Mouse (Mus musculus) thymus, adult 2 months (tissue): ENCODE results near the gene Dpp6. TPM values are rescaled to one million over a fixed set of nuclear protein-coding genes. Genes with fewer than 3 reads are reported as not detected.

Experiments
- DNase-seq: peaks from one replicate; pipeline ENCODE4 v3.0.0; 2021
- H3K27ac ChIP-seq: fragments of 200-500 bp; 2 replicates; pipeline ENCODE4 v1.5.1; 2012; ENCODE audit warnings: low read length, control low read depth; ENCODE audit not compliant: control insufficient read depth, insufficient read depth
- H3K27me3 ChIP-seq: fragments of 200-500 bp; 2 replicates; pipeline ENCODE4 v1.6.1; 2012; ENCODE audit warnings: mild to moderate bottlenecking, low read length, moderate library complexity, mixed read lengths; ENCODE audit not compliant: control insufficient read depth, insufficient read depth
- H3K36me3 ChIP-seq: fragments of 200-500 bp; 2 replicates; pipeline ENCODE4 v1.6.1; 2012; ENCODE audit warnings: mild to moderate bottlenecking, low read length, moderate library complexity; ENCODE audit not compliant: control insufficient read depth, insufficient read depth
- H3K4me1 ChIP-seq: fragments of 200-500 bp; replicated peaks from 2 replicates; pipeline ENCODE4 v1.6.1; 2012; ENCODE audit warnings: low read length; ENCODE audit not compliant: control insufficient read depth, insufficient read depth
- H3K4me3 ChIP-seq: fragments of 200-500 bp; 2 replicates; pipeline ENCODE4 v1.5.1; 2012; ENCODE audit warnings: mild to moderate bottlenecking, low read length, control low read depth, moderate library complexity; ENCODE audit not compliant: control insufficient read depth, insufficient read depth
- CTCF ChIP-seq: fragments of 200-500 bp; IDR thresholded peaks from 2 replicates; pipeline ENCODE4 v1.5.1; 2012; ENCODE audit warnings: mild to moderate bottlenecking, control low read depth, low read length, moderate library complexity, borderline replicate concordance; ENCODE audit not compliant: control insufficient read depth, poor library complexity, insufficient read depth; ENCODE audit errors: extremely low read depth
- POLR2A ChIP-seq: fragments of 200-500 bp; IDR thresholded peaks from 2 replicates; pipeline ENCODE4 v1.6.1; 2012; ENCODE audit warnings: mild to moderate bottlenecking, low read length, control low read depth, moderate library complexity; ENCODE audit not compliant: control insufficient read depth, poor library complexity, insufficient read depth; ENCODE audit errors: extremely low read depth
- WGBS: fragments of 180-500 bp; shearing (Covaris S2); methylation state at CpG from one replicate; pipeline ENCODE4 v1.1.7; 2018; 5-methylcytosine and 5-hydroxymethylcytosine counted together
- polyA plus RNA-seq: library from polyadenylated mRNA; depleted of rRNA; stranded (reverse); fragments of >200 nt; gene quantifications from 2 replicates; pipeline ENCODE4 v1.2.3, GENCODE M21; 2012

Gene Dpp6
- polyA plus RNA-seq, 1 experiment: 4.8 TPM

DNA sequence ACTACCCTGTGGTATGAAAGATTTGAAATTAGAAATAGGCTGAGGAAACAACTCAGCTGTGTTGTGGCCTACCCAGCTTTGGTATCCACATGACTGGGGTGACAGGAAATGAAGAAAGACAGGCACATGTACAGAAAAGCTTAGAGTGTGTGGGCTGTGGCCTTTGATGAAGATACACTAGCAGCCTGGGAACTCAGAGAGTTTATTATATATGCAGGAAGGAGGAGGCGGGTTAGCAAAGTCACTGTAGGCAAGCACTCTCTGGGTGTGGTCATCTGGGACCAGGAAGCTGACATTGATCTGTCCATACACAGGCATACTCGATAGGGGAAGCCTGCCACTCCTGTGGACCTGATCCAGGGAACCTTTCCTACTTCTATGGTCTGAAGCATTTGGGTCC, 487.1 kb downstream of the Dpp6 start:
- DNase-seq: peak; percentile 8
- Histone ChIP-seq H3K36me3 (no peaks in the 10 kb centered on the region), H3K4me3 (no peak overlapping the region), H3K4me1 (no peaks in the 10 kb centered on the region), H3K27me3 (no peaks in the 10 kb centered on the region), H3K27ac (no peak overlapping the region)
- WGBS: 39% methylated on average over 2 of the region's 2 CpGs
- TF ChIP-seq POLR2A (no peak), CTCF (no peak)

DNA sequence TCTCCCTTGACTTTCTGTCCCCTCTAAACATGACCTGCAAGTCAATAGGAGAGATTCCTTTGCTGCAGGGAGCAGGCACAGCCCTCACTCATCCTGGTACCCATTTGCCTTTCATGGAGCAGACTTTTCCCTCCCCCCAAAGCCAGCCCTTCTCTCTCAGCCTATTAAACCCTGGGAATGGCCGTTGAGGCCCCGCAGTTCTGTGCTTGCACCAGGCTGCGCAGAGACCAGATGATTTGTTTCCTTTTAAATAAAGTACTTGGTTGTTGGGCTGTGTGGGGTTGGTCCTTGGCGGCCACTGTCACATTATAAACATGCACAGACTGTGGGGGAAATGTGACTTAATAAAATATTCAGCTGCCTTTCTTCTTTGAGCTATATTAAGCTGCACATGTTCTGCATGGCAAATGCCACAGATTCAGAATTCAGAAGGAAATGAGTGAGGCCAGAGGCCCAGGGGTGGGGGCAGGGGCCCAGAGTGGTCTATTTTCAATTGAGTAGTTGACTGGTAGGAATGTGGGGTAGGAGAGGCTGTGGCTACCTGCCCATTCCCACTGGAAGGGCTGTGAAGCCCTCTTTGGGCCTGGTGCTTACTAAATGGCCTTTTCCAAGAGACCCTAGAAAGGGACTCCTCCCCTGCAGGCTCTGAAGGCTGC, 489.6 kb downstream of the Dpp6 start:
- no peak for DNase-seq
- Histone ChIP-seq H3K4me3 (no peak overlapping the region), H3K4me1 (no peaks in the 10 kb centered on the region), H3K27me3 (no peaks in the 10 kb centered on the region), H3K27ac (no peak overlapping the region), H3K36me3 (no peaks in the 10 kb centered on the region)
- 77% methylated on average over 4 of the region's 4 CpGs for WGBS
- no peak for TF ChIP-seq CTCF
- no peak for TF ChIP-seq POLR2A

- 70% methylated on average over 2 of the region's 2 CpGs for WGBS
- H3K4me3 ChIP-seq: no peak overlapping the region
- no peak for TF ChIP-seq CTCF
Measured at GRCm38 (mm10) chr5:27310217-27310616, 493.2 kb downstream of the Dpp6 start.

GRCm38 (mm10) chr5:27316674-27317073, 499.7 kb downstream of the Dpp6 start:
- Histone ChIP-seq H3K27ac (no peak overlapping the region), H3K27me3 (no peaks in the 10 kb centered on the region), H3K4me3 (no peak overlapping the region), H3K4me1 (no peaks in the 10 kb centered on the region), H3K36me3 (no peaks in the 10 kb centered on the region)
- DNase-seq: no peak
- 49% methylated on average over 1 of the region's 1 CpGs for WGBS
- TF ChIP-seq CTCF (no peak), POLR2A (no peak)

More at GRCm38 (mm10) chr5:27310217-27310616, 493.2 kb downstream of the Dpp6 start:
- H3K27ac ChIP-seq: no peak overlapping the region
- no peaks in the 10 kb centered on the region for H3K4me1 ChIP-seq
- DNase-seq: no peak
- H3K36me3 ChIP-seq: no peaks in the 10 kb centered on the region
- no peaks in the 10 kb centered on the region for H3K27me3 ChIP-seq

GRCm38 (mm10) chr5:27317264-27317663, 500.3 kb downstream of the Dpp6 start:
- no peaks in the 10 kb centered on the region for H3K36me3 ChIP-seq
- DNase-seq: no peak
- H3K4me1 ChIP-seq: no peaks in the 10 kb centered on the region
- H3K4me3 ChIP-seq: no peak overlapping the region
- no peak overlapping the region for H3K27ac ChIP-seq
- TF ChIP-seq POLR2A (no peak), CTCF (no peak)
- no peaks in the 10 kb centered on the region for H3K27me3 ChIP-seq

- TF ChIP-seq POLR2A: no peak
- no peak for TF ChIP-seq CTCF
- H3K36me3 ChIP-seq: no peaks in the 10 kb centered on the region
- H3K4me1 ChIP-seq: no peaks in the 10 kb centered on the region
- H3K4me3 ChIP-seq: no peak overlapping the region
- 100% methylated on average over 1 of the region's 1 CpGs for WGBS
- H3K27me3 ChIP-seq: no peaks in the 10 kb centered on the region
- no peak overlapping the region for H3K27ac ChIP-seq
- DNase-seq: no peak
Measured at GRCm38 (mm10) chr5:27317832-27318231, 500.8 kb downstream of the Dpp6 start.

DNA sequence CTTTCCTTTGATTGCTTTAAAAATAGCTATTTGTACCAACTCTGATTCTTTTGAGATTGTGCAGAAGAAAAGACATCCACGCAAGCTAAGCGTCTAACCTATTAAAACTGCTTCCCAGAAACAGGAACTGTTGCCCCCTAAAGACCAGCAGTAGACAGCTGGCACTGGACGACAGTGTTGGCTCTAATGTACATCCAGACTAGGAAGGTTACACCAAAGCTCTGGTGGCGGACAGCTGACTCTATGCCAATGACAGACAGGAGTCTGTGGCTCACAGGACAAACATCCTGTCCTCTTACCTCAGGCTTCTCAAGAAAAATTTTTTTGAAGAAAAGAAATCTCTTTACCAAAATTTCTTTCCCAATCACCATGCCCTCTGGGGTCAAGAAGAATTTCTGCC, 502.7 kb downstream of the Dpp6 start:
- no peak for DNase-seq
- TF ChIP-seq POLR2A (no peak), CTCF (no peak)
- Histone ChIP-seq H3K36me3 (no peaks in the 10 kb centered on the region), H3K4me1 (no peaks in the 10 kb centered on the region), H3K27ac (no peak overlapping the region), H3K4me3 (no peak overlapping the region), H3K27me3 (no peaks in the 10 kb centered on the region)
- WGBS: 69% methylated on average over 4 of the region's 4 CpGs
